Mouse (Mus musculus): Measurements from ENCODE around the gene Crygn.
"Not testable (repeated sequence)": the region's sequence is repeated elsewhere in the genome, so short reads cannot be mapped to it uniquely, and the experiment has no call there.

The Crygn gene

DNA sequence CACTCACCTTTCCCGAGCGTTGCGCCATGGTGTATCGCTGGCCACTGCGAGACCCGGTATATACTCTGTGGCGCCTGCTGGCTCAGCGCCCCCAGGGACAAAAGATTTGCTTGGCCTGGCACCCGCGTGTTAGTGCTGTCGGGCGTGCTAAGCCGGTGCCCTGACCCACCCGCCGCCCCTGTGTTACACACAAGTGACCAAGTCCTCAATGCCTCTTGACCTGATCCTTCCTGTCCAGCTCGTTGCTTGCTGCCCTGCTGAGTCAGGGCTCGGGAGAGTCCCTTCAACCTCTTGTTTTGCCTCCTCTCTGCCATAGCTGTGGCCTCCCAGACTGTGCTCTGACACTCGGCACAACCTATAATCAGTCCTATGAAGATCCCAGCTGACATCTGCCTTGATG is at the start of gene Crygn:
TSS of gene Crygn (minus strand) at position 193 of the 400 bp plus-strand sequence.
- no peak for DNase-seq (ENCODE audit: low spot score in 2 of 2)

DNA sequence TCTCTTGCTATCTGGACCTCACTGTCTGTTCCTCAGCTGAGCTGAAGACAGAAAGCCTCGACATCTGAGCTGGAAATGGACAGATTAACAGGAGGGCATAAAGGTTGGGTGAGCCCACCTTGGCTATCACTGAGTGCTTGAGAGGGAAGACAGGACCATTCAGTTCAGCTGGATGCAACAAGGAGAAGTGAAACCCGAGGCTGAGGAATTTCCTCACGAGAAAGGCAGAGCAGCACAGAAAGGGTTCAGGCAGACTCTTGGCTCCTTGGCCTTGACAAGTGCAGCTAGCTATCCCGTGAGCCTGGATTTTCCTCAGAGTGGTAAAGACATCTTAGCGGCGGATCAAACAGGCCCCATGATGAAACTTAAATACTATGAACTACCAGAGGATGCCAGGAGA is 47.4 kb upstream of the Crygn start:
- no peak for DNase-seq (ENCODE audit: low spot score in 2 of 2)

- no peak for DNase-seq (ENCODE audit: low spot score in 2 of 2)
These were observed 46.9 kb upstream of the Crygn start for GRCm38 (mm10) chr5:24804661-24805060.

DNA sequence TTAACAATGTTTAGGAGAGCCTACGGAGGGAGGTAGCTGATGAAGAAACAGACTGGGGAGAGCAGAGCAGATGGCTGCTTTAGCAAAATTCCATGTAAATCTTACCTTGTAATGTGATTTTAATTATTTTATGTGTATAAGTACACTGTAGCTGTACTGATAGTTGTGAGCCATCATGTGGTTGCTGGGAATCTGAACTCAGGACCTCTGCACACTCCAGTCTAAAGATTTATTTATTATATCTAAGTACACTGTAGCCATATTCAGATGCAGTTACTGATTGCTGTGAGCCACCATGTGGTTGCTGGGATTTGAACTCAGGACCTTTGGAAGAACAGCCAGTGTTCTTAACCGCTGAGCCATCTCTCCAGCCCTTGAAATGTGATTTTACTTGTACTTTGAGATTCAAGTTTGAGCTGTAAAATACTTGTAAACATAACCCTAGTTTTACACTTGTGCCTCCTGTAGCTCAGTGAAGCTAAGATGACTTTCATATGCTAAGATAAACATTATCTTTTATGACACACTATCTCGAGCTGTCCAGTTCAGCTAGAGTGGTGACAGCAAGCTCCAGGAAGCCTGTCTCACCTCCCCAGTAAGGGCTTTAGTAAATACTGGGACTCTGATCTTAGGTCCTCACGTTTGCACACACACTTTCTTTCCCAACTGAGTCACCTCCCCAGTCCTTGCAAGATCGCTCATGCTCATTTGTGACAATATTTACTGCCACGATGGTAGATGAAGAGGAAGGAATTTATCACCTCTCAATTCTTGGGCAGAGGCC is 44.2 kb upstream of the Crygn start:
- DNase-seq (ENCODE audit: low spot score in 2 of 2): no peak

DNA sequence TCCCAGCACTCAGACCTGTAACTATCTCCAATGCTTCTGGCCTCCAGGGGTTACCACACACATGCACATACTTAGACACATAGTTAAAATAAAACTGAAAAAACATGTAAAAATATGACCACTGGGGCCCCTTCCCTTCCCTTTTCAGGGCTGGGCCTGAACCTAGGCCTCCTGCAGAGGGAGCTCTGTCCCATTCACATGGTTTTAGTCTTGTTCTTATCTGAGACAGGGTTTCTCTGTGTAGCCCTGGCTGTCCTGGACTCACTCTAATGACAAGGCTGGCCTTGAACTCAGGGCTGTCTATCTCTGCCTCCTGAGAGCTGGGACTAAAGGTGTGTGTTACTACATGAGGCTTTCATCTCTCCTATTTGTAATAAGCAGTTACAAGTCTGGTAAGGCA is 42.6 kb upstream of the Crygn start:
- DNase-seq (ENCODE audit: low spot score in 2 of 2): no peak

- no peak for DNase-seq (ENCODE audit: low spot score in 2 of 2)
These were observed 40.8 kb upstream of the Crygn start for GRCm38 (mm10) chr5:24798639-24799038.

DNA sequence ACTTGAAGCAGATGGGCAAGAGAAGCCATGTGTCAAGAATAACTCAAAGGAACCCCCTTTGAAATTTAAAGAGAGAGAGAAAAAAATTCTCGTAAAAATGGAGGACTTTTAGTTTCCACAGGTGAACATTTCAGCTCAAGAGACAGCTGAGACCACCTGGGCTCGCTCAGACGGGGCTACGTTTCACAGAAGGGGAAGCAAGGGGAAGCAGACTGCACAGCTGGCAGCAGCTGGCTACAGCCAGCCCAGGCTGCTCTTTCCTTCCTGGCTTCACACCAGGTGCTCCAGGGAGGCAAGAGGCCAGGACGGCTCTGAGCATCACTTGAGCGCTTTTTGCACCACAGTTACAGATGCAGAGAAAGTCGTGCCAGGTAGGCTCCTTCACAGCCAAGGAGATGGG is 40.0 kb upstream of the Crygn start:
- DNase-seq (ENCODE audit: low spot score in 2 of 2): no peak

- no peak for DNase-seq (ENCODE audit: low spot score in 2 of 2)
These were observed 35.2 kb upstream of the Crygn start for GRCm38 (mm10) chr5:24792961-24793360.

DNA sequence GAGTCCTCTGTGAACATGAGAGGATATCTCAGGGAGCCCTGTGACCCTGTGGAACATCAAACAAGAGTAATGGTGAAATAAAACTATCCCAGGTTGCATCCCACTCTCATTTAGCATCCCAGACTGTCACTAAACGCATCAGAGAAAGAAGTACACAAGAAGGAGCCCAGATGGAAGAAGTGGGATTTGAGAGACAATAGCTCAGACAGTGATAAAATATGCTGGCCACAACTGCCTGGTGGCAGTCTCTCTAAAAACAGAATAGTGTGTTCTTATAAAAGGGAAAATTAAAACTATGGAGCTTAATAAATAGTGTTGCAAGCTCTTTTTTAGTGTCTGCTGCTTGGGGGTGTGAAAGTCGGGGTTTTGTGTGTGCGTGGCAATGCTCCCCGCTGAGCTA is 25.1 kb upstream of the Crygn start:
- no peak for DNase-seq (ENCODE audit: low spot score in 2 of 2)

DNA sequence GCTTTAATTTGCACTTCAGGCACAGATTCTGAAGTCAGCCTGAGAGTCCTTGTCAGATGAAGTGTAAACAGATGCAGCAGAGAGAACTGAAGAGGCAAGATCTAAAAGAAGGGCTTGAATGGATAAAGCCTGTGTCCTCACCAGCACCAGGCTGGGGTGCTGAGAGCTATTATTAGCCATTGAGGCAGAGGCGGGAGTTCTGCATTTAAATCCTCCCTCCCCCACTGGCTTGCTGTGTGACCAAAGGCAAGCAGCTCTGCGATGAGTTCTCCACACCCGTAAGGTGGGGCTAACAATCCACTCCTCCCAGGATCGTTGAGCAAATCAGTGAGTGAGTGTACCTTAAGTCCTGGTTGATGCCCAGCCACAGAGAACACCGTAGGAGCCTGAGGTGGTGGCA is 23.2 kb upstream of the Crygn start:
- DNase-seq (ENCODE audit: low spot score in 2 of 2): no peak

GRCm38 (mm10) chr5:24779881-24780512 is 22.2 kb upstream of the Crygn start:
- DNase-seq (ENCODE audit: low spot score in 2 of 2): peak; percentile 29 to 37

DNA sequence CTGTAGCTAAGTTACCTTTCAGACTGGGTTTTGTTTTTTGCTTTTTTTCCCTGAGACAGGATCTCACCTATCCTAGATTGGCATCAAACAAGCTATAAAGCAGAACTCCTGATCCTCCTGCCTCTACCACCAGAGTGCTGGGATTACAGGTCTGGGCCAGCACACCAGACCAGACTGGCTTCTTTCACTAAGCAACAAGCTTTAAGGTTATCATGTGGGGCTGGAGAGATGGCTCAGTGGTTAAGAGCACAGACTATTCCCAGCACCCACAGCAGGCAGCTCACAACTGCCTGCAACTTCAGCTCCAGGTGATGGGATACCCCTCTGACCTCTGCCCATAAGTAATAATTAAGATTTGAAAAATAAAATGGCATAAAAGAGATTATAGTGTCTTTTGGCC is 21.5 kb upstream of the Crygn start:
- DNase-seq (ENCODE audit: low spot score in 2 of 2): no peak

DNA sequence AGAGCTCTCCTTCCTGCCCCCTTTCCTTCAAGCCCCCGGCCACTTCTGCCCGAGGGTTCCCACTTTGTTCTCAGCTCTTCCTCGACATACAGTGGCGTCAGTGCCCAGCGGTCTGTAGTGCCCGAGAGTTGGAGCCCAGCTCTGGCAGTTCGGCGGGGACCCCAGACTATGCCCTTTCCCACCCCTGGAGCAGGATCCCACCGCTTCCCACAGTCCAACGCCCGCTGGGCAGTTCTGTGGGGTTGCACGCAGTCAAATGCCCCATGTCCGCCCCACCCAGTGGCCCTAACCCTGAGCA is 21.0 kb upstream of the Crygn start:
- DNase-seq (ENCODE audit: low spot score in 2 of 2): no peak

DNA sequence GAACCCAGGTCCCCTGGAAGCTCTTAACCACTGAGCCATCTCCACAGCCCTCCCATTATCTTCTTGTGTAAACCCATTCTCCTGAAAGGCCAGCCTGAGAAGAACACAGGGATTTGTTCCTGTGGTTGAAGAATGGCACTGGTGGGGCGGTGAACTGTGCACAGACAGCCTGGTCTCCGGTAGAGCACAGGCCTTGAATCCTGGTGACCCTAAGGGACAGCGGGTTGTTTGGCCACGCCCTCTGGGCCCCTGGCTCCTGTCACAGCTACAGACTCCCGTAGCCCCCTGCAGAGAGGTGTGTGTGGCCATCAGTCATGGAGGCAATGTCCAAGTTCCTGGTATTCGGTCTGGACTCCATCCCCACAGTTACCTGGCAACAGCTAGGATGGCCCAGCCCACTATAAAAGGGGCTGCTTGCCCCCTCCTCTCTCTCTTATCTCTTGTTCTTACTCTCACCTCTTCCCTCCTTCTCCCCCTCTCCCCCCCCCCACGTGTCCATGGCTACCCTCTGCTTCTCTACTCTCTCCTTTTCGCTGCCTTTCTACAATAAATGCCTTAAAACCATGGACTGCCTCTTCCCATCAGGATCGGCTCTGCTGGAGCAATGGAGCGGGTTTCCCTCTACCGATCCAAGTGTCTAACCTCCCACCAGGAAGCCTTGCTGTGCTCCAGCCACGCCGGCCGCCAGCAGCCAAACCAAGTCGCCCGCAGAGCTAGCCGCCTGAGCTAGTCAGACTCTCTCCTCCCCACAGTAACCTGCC is 20.5 kb upstream of the Crygn start:
- DNase-seq (ENCODE audit: low spot score in 2 of 2): no peak

- no peak for DNase-seq (ENCODE audit: low spot score in 2 of 2)
These were observed 18.9 kb upstream of the Crygn start for GRCm38 (mm10) chr5:24776681-24777080.

DNA sequence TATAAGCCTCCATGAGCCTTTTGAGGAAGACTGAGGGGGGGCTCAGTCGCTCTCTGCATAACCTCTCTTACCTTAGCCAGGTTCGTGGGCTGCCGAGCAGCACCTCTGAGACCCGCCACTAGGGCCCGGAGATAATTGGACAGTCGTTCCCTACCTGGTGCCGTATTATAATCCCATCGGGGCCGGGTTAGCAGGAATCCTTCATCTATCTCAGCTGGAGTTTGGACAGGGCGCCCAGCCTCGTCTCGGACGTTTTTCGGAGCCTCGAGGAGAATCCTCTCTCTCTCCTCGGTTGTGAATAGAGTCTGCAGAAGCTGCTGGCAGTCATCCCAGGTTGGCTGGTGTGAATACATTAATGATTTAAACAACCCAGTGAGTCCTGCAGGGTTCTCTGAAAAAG is 16.7 kb upstream of the Crygn start:
- DNase-seq (ENCODE audit: low spot score in 2 of 2): not testable (repeated sequence)

DNA sequence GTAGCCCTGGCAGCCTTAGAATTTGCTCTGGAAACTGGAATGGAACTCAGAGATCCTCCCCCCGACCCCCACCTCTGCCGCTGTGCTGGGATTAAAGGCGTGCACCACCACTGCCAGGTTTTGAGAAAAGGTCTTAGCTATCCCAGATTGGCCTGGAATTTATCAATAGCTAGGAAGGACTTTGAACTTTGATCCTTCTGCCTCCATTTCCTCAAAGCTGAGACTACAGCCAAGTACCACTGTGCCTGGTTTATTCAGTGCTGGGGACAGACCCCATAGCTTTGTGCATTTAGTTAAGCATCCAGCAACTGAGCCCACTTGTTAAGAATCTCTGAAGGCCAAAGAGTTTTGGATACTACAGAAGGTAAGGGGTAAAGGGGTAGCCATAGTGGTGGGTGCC is 877 bp downstream of the Crygn start:
- no peak for DNase-seq (ENCODE audit: low spot score in 2 of 2)

GRCm38 (mm10) chr5:24752175-24752498 is 5.7 kb downstream of the Crygn start:
- DNase-seq (ENCODE audit: low spot score in 2 of 2): no peak

DNA sequence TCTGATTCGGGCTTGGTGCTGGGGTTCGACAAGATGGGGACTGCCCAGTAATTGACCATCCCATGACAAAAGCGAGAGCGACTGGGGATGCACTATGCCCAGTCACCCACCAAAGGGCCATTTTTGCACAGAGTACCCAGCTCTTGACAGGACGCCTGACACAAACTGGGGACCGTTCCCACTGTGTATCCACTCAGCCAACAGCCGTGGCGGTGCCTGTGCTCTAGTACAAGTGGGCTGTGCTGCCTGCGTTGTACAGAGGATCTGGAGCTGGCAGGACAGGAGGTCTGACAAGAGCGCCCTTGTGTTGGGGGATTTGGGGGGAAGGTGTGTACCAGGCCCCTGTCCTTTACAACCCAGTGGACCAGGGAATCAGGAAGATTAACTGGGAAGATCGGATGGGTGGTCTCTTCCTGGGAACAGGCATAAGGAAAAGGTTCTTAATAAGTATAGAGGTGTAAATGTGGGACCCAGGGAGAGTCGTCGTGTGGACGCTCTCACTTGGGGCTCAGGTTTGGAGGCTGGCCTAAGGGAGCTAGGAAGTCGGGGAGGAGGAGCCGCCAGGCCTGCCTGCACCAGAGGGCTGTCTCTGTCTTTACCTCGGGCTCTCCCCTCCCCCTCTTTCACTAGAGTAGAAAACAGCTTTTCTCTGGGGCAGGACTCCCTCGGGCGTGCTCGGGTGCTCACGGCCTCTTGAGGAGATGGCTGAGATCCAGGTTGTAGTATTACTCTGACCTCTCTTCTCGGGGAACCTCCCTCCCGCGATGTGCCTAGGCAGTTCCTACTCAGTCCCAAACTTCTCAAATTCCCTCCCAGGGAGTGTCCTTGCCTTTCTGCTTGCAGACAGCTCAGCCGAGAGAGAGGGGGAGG is 6.3 kb downstream of the Crygn start:
- DNase-seq (ENCODE audit: low spot score in 2 of 2): peak; percentile 59 to 64

GRCm38 (mm10) chr5:24750321-24751304 is 7.2 kb downstream of the Crygn start:
- peak; percentile 86 to 88 for DNase-seq (ENCODE audit: low spot score in 2 of 2)

- DNase-seq (ENCODE audit: low spot score in 2 of 2): peak in 1 of 2 experiments; percentile 24
These were observed 8.1 kb downstream of the Crygn start for GRCm38 (mm10) chr5:24749731-24750130.

All from heart, adult 9 months (tissue).